ENCODE assay signal across 8 mouse cellular contexts in the genomic region with DNA sequence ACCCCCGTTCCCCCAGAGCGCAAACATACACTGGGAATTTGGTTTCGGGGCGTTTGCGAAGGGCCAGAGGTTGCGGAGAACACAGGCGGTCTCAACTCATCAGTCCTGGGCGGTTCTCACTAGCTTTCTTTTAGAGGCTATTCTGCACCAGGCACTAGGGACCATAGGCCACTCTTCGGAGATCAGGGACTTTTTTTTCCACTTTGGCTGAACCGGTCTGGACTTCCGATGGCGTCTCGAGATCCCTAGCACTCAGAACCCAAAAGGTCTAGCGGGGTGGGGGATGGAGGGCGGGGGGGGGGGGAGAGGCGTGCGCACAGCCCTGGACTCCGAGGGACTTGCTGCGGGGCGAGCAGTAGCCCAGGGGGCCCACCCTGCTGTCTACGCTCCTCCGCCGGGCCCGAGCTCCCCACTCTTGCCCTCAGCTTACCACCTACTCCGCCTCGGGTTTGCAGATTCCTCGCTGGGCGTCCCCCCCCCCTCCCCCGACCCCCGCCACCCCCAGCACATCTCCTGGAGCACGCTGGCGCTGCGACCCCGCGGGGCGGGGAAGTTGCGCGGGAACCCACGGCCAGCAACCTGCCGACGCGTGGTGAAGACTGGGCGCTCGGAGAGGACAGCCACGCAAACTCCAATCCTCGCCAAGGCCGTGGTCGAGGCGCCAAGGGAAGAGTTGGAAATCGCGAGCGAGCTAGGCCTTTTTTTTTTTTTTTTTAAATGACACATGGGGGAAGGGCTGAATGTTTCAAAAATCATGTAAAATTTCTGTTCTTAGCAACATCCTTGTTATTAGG. TPM values are rescaled to one million over a fixed set of nuclear protein-coding genes. Genes with fewer than 3 reads are reported as not detected.
DNase-seq lines count a peak whose midpoint lies in the region; ATAC-seq and TF ChIP-seq lines count a peak whose summit lies in the region.
"Had no signal": no experiment of that assay in that cellular context is flagged by ENCODE, and none has a peak within 500 bp of the region (broad histone marks: within the 10 kb centered on the region; RNA-seq: fewer than 3 reads in every experiment).

No protein-coding gene starts in this region.

- H3K4me2 ChIP-seq in lung, embryonic 15.5 days: peak overlapping the region; percentile 45
- H3K4me2 ChIP-seq in forebrain, embryonic 14.5 days (ENCODE audit: low read length): peak overlapping the region; percentile 69
- H3K4me2 ChIP-seq in limb, embryonic 13.5 days (replicated peaks): peak overlapping the region; percentile 54
- peak overlapping the region; percentile 27; the same call in 1 of the 2 replicates for H3K4me2 ChIP-seq in stomach, embryonic 14.5 days (replicated peaks; ENCODE audit: low read depth, low read length)

- no peak overlapping the region for H3K27ac ChIP-seq in lung, embryonic 15.5 days
- H3K27ac ChIP-seq in forebrain, embryonic 14.5 days (ENCODE audit: low read depth, low read length): peak overlapping the region; percentile 50
- H3K27ac ChIP-seq in limb, embryonic 13.5 days: no peak overlapping the region
- no peak overlapping the region for H3K27ac ChIP-seq in stomach, embryonic 14.5 days (ENCODE audit: low read length)

- TF ChIP-seq POLR2A in lung, adult 2 months (IDR thresholded peaks at IDR 0.05; ENCODE audit: borderline replicate concordance, extremely low read depth, low read depth, low read length): no peak

- peaks cover 38% of the 10 kb centered on the region for H3K4me1 ChIP-seq in lung, embryonic 15.5 days
- H3K4me1 ChIP-seq in lung, adult 2 months (ENCODE audit: control insufficient read depth, insufficient read depth, low read length): peaks cover 15% of the 10 kb centered on the region; the same call in 1 of the 2 replicates
- H3K4me1 ChIP-seq in forebrain, embryonic 14.5 days (ENCODE audit: control insufficient read depth, insufficient read depth, low read length): peaks cover 46% of the 10 kb centered on the region
- H3K4me1 ChIP-seq in limb, embryonic 13.5 days: peaks cover 36% of the 10 kb centered on the region
- peaks cover 8% of the 10 kb centered on the region; the same call in 1 of the 2 replicates for H3K4me1 ChIP-seq in stomach, embryonic 14.5 days (ENCODE audit: control insufficient read depth, insufficient read depth, low read length)

- DNase-seq in lung, adult 2 months: no peak
- peak; percentile 37 for DNase-seq in forebrain, embryonic 14.5 days (ENCODE audit: low spot score)
- no peak for DNase-seq in lung, postnatal 10 days
- DNase-seq in adrenal gland, postnatal 25 days: no peak

- no peaks in the 10 kb centered on the region for H3K9me3 ChIP-seq in lung, embryonic 15.5 days
- no peaks in the 10 kb centered on the region for H3K9me3 ChIP-seq in forebrain, embryonic 14.5 days (replicated peaks; ENCODE audit: control insufficient read depth, low read length)
- H3K9me3 ChIP-seq in limb, embryonic 13.5 days: no peaks in the 10 kb centered on the region
- no peaks in the 10 kb centered on the region for H3K9me3 ChIP-seq in stomach, embryonic 14.5 days (ENCODE audit: control insufficient read depth, low read depth, low read length)

- WGBS in lung, embryonic 15.5 days: 2% methylated on average over 44 of the region's 52 CpGs
- 4% methylated on average over 50 of the region's 52 CpGs for WGBS in lung, adult 2 months
- 2% methylated on average over 52 of the region's 52 CpGs for WGBS in forebrain, embryonic 14.5 days
- under 1% methylated on average over 47 of the region's 52 CpGs for WGBS in limb, embryonic 13.5 days
- under 1% methylated on average over 48 of the region's 52 CpGs for WGBS in stomach, embryonic 14.5 days

- H3K36me3 ChIP-seq in lung, embryonic 15.5 days: no peaks in the 10 kb centered on the region
- no peaks in the 10 kb centered on the region for H3K36me3 ChIP-seq in forebrain, embryonic 14.5 days (ENCODE audit: control insufficient read depth, insufficient read depth, low read length)
- no peaks in the 10 kb centered on the region for H3K36me3 ChIP-seq in limb, embryonic 13.5 days
- H3K36me3 ChIP-seq in stomach, embryonic 14.5 days (ENCODE audit: control insufficient read depth, insufficient read depth, low read length): no peaks in the 10 kb centered on the region

- no peak for TF ChIP-seq CTCF in lung, adult 2 months (IDR thresholded peaks at IDR 0.05; ENCODE audit: insufficient read depth, low read length)

- no peak for ATAC-seq in lung, embryonic 15.5 days (ENCODE audit: borderline replicate concordance, extremely low read depth, low FRiP score, low TSS enrichment)
- ATAC-seq in forebrain, embryonic 14.5 days: no peak
- ATAC-seq in limb, embryonic 13.5 days (ENCODE audit: low FRiP score, low read depth): no peak
- no peak for ATAC-seq in stomach, embryonic 14.5 days (ENCODE audit: insufficient number of reproducible peaks, insufficient read depth, low FRiP score, low read depth)

- H3K27me3 ChIP-seq in lung, embryonic 15.5 days: peaks cover 74% of the 10 kb centered on the region
- H3K27me3 ChIP-seq in forebrain, embryonic 14.5 days (replicated peaks; ENCODE audit: control insufficient read depth, insufficient read depth, low read length): 0 out of 2 replicates have a peak, but pooled peaks cover 3% of the 10 kb centered on the region
- H3K27me3 ChIP-seq in limb, embryonic 13.5 days: peaks cover 87% of the 10 kb centered on the region
- H3K27me3 ChIP-seq in stomach, embryonic 14.5 days (ENCODE audit: control insufficient read depth, insufficient read depth, low read length): peaks cover 52% of the 10 kb centered on the region

- H3K9ac ChIP-seq in lung, embryonic 15.5 days: no peak overlapping the region
- H3K9ac ChIP-seq in forebrain, embryonic 14.5 days (ENCODE audit: low read length): peak overlapping the region; percentile 61
- no peak overlapping the region for H3K9ac ChIP-seq in limb, embryonic 13.5 days
- H3K9ac ChIP-seq in stomach, embryonic 14.5 days (replicated peaks; ENCODE audit: low read depth, low read length): no peak overlapping the region

- H3K4me3 ChIP-seq in lung, embryonic 15.5 days: 0 out of 2 replicates have a peak overlapping the region, but pooled peaks have one; percentile 17
- H3K4me3 ChIP-seq in lung, adult 2 months (replicated peaks; ENCODE audit: extremely low read depth, low read depth, low read length): no peak overlapping the region
- H3K4me3 ChIP-seq in forebrain, embryonic 14.5 days (ENCODE audit: low read depth, low read length): peak overlapping the region; percentile 33
- peak overlapping the region; percentile 30 for H3K4me3 ChIP-seq in limb, embryonic 13.5 days
- H3K4me3 ChIP-seq in stomach, embryonic 14.5 days (ENCODE audit: low read depth, low read length): peak overlapping the region; percentile 9; the same call in 1 of the 2 replicates
- H3K4me3 ChIP-seq: myocyte had no signal

RNA-seq across cellular contexts. Expression of gene Ostm1, which starts 52.1 kb away (rescaled TPM):
- polyA plus RNA-seq in lung, embryonic 15.5 days (2015; fragmentation: Nextera tagmentation; extraction: Ambion mirVana): 12.4 and 13.8 TPM in 2 replicates
- 20.6 and 21.9 TPM in 2 replicates for polyA plus RNA-seq in lung, adult 2 months (2012; rRNA removed)
- polyA plus RNA-seq in forebrain, embryonic 14.5 days (2014; fragmentation: Nextera tagmentation; extraction: Ambion mirVana): 54.2 and 54.9 TPM in 2 replicates
- 7.3 and 7.6 TPM in 2 replicates for polyA plus RNA-seq in limb, embryonic 13.5 days (2015; fragmentation: Nextera tagmentation; extraction: Ambion mirVana)
- 11.9 and 12.5 TPM in 2 replicates for polyA plus RNA-seq in stomach, embryonic 14.5 days (2014; fragmentation: Nextera tagmentation; extraction: Ambion mirVana)
- total RNA-seq in adrenal gland, postnatal 25 days (2021): 27.4 TPM in 2 replicates

RNA-seq across cellular contexts. Expression of gene Nr2e1, which starts 52.3 kb away (rescaled TPM):
- not detected in 2 replicates for polyA plus RNA-seq in lung, embryonic 15.5 days (2015; fragmentation: Nextera tagmentation; extraction: Ambion mirVana)
- not detected in 2 replicates for polyA plus RNA-seq in lung, adult 2 months (2012; rRNA removed)
- polyA plus RNA-seq in forebrain, embryonic 14.5 days (2014; fragmentation: Nextera tagmentation; extraction: Ambion mirVana): 33.2 and 39.4 TPM in 2 replicates
- polyA plus RNA-seq in limb, embryonic 13.5 days (2015; fragmentation: Nextera tagmentation; extraction: Ambion mirVana): 0.18 TPM in 1 of 2 replicates, not detected in the other
- not detected in 2 replicates for polyA plus RNA-seq in stomach, embryonic 14.5 days (2014; fragmentation: Nextera tagmentation; extraction: Ambion mirVana)
- not detected in 2 replicates for total RNA-seq in adrenal gland, postnatal 25 days (2021)
- polyA plus RNA-seq: myocyte had no signal

Comparison
In these comparisons a context has a peak if more than half of its experiments do, and no peak if none do; other contexts are left out.
1. RNA of gene Nr2e1, which starts 52.3 kb away (polyA plus RNA-seq): 33.2 to 39.4 TPM in forebrain, embryonic 14.5 days; 0.18 TPM in limb, embryonic 13.5 days, not detected in lung, embryonic 15.5 days, not detected in lung, adult 2 months and not detected in stomach, embryonic 14.5 days; every median in the first group is over 10 times any median in the second.
2. Peak in every context shown above with its lines, with median percentiles within 50 percentile points of each other: H3K4me2 ChIP-seq.